Mouse (Mus musculus): Measurements from ENCODE around the gene Tectb. TPM values are rescaled to one million over a fixed set of nuclear protein-coding genes. Genes with fewer than 3 reads are reported as not detected.
"Not testable (repeated sequence)": the region's sequence is repeated elsewhere in the genome, so short reads cannot be mapped to it uniquely, and the experiment has no call there.

Gene Tectb
- total and polyA plus RNA-seq, 3 experiments: 0.11 TPM; not detected in 2

DNA sequence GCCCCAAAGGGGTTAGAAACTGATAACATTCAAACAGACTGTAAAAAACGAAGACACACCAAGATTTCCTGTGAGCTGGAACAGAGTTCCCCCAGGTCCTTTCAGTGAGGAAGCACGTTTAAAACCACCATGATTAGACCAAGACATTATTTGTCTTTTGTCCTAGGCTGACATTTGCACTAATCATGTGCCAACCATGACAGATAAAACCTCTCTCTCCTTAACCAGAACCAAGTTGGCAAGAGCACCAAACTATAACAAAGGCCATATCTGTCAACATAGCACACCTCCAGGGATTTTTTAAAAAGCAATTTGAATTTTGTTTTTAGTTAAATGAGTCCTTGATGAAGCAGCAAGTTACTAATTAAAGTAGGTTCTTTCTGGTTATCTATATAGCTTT, 12.8 kb upstream of the Tectb start:
- TF ChIP-seq TAL1 (conservative IDR thresholded peaks at IDR 0.05; ENCODE audit: low read depth, low read length) (no peak), GATA1 (IDR thresholded peaks at IDR 0.05; ENCODE audit: borderline replicate concordance, low read length) (no peak), POLR2AphosphoS5 (IDR thresholded peaks at IDR 0.05; ENCODE audit: insufficient replicate concordance, low read depth, low read length) (no peak), CTCF (IDR thresholded peaks at IDR 0.05; ENCODE audit: low read depth, low read length) (no peak), GATA2 (IDR thresholded peaks at IDR 0.05; ENCODE audit: borderline replicate concordance, low read depth, low read length) (no peak)
- Histone ChIP-seq H3K27me3 (ENCODE audit: insufficient read depth, low read length) (peaks cover 3% of the 10 kb centered on the region; the same call in 1 of the 2 replicates), H3K9me3 (replicated peaks) (peaks cover 3% of the 10 kb centered on the region; the same call in 1 of the 2 replicates), H3K36me3 (replicated peaks) (no peaks in the 10 kb centered on the region), H3K4me1 (ENCODE audit: insufficient read depth, low read depth, low read length) (no peaks in the 10 kb centered on the region), H3K4me3 (ENCODE audit: low read depth, low read length) (no peak overlapping the region)
- no peak for DNase-seq (ENCODE audit: low spot score)
- ATAC-seq (ENCODE audit: extremely low read depth, insufficient number of reproducible peaks, low FRiP score, poor library complexity, severe bottlenecking): no peak

DNA sequence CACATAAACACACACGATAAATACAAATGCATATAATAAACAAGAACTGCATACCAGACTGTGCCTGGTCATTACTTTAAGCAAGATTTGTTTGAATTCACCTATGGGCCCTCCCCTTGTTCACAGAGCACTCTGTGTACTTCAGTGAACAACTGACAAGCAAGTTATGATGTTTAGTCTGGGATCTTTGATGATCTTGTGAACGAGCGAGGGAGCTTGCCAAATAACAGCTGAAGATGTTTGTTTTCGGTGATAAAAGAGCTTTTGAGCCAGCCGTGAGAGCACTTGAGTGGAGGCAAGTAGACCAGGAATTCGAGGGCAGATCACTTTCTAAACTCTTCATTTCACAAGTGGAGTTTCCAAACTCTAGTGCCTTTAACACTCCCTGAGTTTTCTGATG, 12.2 kb upstream of the Tectb start:
- no peak for TF ChIP-seq TAL1 (conservative IDR thresholded peaks at IDR 0.05; ENCODE audit: low read depth, low read length)
- no peak for TF ChIP-seq GATA2 (IDR thresholded peaks at IDR 0.05; ENCODE audit: borderline replicate concordance, low read depth, low read length)
- TF ChIP-seq POLR2AphosphoS5 (IDR thresholded peaks at IDR 0.05; ENCODE audit: insufficient replicate concordance, low read depth, low read length): no peak
- no peak for TF ChIP-seq CTCF (IDR thresholded peaks at IDR 0.05; ENCODE audit: low read depth, low read length)
- no peak for TF ChIP-seq GATA1 (IDR thresholded peaks at IDR 0.05; ENCODE audit: borderline replicate concordance, low read length)
- H3K36me3 ChIP-seq (replicated peaks): no peaks in the 10 kb centered on the region
- no peak for DNase-seq (ENCODE audit: low spot score)
- H3K4me3 ChIP-seq (ENCODE audit: low read depth, low read length): no peak overlapping the region
- no peaks in the 10 kb centered on the region for H3K4me1 ChIP-seq (ENCODE audit: insufficient read depth, low read depth, low read length)
- H3K27me3 ChIP-seq (ENCODE audit: insufficient read depth, low read length): peaks cover 3% of the 10 kb centered on the region; the same call in 1 of the 2 replicates
- peaks cover 3% of the 10 kb centered on the region; the same call in 1 of the 2 replicates for H3K9me3 ChIP-seq (replicated peaks)
- ATAC-seq (ENCODE audit: extremely low read depth, insufficient number of reproducible peaks, low FRiP score, poor library complexity, severe bottlenecking): no peak

DNA sequence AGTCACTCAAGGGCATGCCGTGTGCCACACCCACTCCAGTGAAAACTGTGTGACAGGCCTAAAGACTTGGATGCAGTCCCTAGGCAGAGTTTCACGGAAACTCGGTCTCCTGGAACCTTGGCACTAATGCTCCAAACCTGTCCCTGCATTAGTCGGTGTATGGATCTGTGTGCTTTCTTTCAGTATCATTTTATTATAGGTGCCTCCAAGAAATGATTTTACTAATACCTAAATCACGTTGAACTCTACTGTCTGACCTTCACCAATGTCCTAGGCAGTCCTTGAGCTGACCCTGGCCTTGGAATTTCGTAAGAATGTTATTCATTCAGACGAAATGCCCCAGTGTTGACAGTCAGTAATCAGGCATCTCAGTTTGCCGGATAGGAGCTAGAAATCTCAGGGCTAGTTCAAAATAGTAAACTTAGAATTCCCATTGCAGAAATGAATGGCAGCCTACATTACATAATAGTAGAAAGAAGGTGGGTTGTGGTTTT, 11.2 kb upstream of the Tectb start:
- not testable (repeated sequence) for H3K9me3 ChIP-seq (replicated peaks); ATAC-seq (ENCODE audit: extremely low read depth, insufficient number of reproducible peaks, low FRiP score, poor library complexity, severe bottlenecking); H3K4me1 ChIP-seq (ENCODE audit: insufficient read depth, low read depth, low read length); H3K27me3 ChIP-seq (ENCODE audit: insufficient read depth, low read length); H3K36me3 ChIP-seq (replicated peaks); H3K4me3 ChIP-seq (ENCODE audit: low read depth, low read length); DNase-seq (ENCODE audit: low spot score)

DNA sequence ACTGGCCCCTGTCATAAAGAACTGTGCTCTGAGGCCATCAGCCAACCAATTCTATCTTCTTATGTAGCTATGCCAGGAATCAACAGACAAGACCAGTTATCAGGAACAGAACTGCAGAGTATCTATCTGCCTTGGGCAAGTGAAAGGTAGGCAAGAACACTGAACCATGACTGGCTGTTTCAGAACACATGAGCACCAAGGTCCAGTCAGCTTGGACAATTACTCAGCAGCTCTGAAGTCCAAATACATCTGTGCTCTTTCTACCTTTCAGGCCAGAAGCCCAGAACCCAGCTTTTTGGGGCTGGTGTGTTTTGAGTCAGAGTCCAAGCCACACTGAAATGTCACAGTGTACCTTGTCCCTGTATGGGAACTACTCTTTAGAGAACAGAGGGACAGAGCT, 10.1 kb upstream of the Tectb start:
- H3K4me1 ChIP-seq (ENCODE audit: insufficient read depth, low read depth, low read length): no peaks in the 10 kb centered on the region
- TF ChIP-seq CTCF (IDR thresholded peaks at IDR 0.05; ENCODE audit: low read depth, low read length): no peak
- no peak for TF ChIP-seq GATA2 (IDR thresholded peaks at IDR 0.05; ENCODE audit: borderline replicate concordance, low read depth, low read length)
- DNase-seq (ENCODE audit: low spot score) (no peak), ATAC-seq (ENCODE audit: extremely low read depth, insufficient number of reproducible peaks, low FRiP score, poor library complexity, severe bottlenecking) (no peak)
- no peaks in the 10 kb centered on the region; the same call in 1 of the 2 replicates for H3K27me3 ChIP-seq (ENCODE audit: insufficient read depth, low read length)
- no peak overlapping the region for H3K4me3 ChIP-seq (ENCODE audit: low read depth, low read length)
- peaks cover 3% of the 10 kb centered on the region; the same call in 1 of the 2 replicates for H3K9me3 ChIP-seq (replicated peaks)
- no peaks in the 10 kb centered on the region for H3K36me3 ChIP-seq (replicated peaks)

DNA sequence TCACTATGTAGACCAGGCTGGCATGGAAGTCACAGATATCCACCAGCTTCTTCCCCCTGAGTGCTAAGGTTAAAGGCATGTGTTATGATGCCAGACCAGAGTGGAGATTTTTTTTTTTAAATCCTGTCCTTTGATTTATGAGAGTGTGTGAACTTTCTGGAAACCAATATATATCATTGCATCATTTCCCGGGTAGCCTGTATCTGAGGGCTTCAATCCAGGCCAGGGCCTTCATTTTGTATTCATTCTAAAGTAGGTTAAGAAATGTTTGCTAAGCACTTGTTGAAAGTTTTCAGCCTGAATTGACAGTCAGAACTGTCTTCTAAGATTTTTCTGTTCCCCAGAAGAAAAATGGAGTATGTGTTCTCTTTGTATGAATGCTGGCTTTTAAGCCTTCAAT, 8.9 kb upstream of the Tectb start:
- H3K4me3 ChIP-seq (ENCODE audit: low read depth, low read length): no peak overlapping the region
- H3K36me3 ChIP-seq (replicated peaks): no peaks in the 10 kb centered on the region
- H3K4me1 ChIP-seq (ENCODE audit: insufficient read depth, low read depth, low read length): no peaks in the 10 kb centered on the region
- H3K27me3 ChIP-seq (ENCODE audit: insufficient read depth, low read length): peaks cover 5% of the 10 kb centered on the region; the same call in 1 of the 2 replicates
- ATAC-seq (ENCODE audit: extremely low read depth, insufficient number of reproducible peaks, low FRiP score, poor library complexity, severe bottlenecking) (no peak), DNase-seq (ENCODE audit: low spot score) (no peak)
- no peak for TF ChIP-seq POLR2AphosphoS5 (IDR thresholded peaks at IDR 0.05; ENCODE audit: insufficient replicate concordance, low read depth, low read length)
- TF ChIP-seq TAL1 (conservative IDR thresholded peaks at IDR 0.05; ENCODE audit: low read depth, low read length): no peak
- TF ChIP-seq GATA1 (IDR thresholded peaks at IDR 0.05; ENCODE audit: borderline replicate concordance, low read length): no peak
- H3K9me3 ChIP-seq (replicated peaks): peaks cover 3% of the 10 kb centered on the region; the same call in 1 of the 2 replicates

DNA sequence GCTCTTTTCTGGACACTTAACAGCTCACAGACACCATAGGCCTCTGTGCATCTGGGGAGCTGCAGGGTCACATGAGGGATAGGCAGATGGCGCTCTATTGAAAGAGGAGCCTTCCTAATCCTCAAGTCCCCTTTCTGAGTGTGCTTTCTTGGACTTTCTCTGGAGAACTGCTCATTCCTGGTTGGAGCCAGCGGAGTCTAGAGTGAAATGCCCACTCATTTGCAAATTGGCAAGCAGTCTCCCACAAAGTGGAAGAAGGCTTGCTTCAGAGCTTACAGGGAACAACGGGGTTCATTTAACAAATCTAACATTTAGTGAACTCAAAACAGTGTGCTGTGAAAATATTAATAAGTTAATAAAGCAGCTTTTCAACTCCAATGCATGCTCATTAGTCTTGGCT, 3.4 kb upstream of the Tectb start:
- no peak overlapping the region for H3K4me3 ChIP-seq (ENCODE audit: low read depth, low read length)
- no peaks in the 10 kb centered on the region for H3K4me1 ChIP-seq (ENCODE audit: insufficient read depth, low read depth, low read length)
- DNase-seq (ENCODE audit: low spot score): no peak
- no peaks in the 10 kb centered on the region for H3K9me3 ChIP-seq (replicated peaks)
- H3K36me3 ChIP-seq (replicated peaks): no peaks in the 10 kb centered on the region
- H3K27me3 ChIP-seq (ENCODE audit: insufficient read depth, low read length): peaks cover 11% of the 10 kb centered on the region; the same call in 1 of the 2 replicates
- no peak for ATAC-seq (ENCODE audit: extremely low read depth, insufficient number of reproducible peaks, low FRiP score, poor library complexity, severe bottlenecking)
- TF ChIP-seq GATA1 (IDR thresholded peaks at IDR 0.05; ENCODE audit: borderline replicate concordance, low read length) (no peak), TAL1 (conservative IDR thresholded peaks at IDR 0.05; ENCODE audit: low read depth, low read length) (no peak), GATA2 (IDR thresholded peaks at IDR 0.05; ENCODE audit: borderline replicate concordance, low read depth, low read length) (no peak), POLR2AphosphoS5 (IDR thresholded peaks at IDR 0.05; ENCODE audit: insufficient replicate concordance, low read depth, low read length) (no peak), CTCF (IDR thresholded peaks at IDR 0.05; ENCODE audit: low read depth, low read length) (no peak)

DNA sequence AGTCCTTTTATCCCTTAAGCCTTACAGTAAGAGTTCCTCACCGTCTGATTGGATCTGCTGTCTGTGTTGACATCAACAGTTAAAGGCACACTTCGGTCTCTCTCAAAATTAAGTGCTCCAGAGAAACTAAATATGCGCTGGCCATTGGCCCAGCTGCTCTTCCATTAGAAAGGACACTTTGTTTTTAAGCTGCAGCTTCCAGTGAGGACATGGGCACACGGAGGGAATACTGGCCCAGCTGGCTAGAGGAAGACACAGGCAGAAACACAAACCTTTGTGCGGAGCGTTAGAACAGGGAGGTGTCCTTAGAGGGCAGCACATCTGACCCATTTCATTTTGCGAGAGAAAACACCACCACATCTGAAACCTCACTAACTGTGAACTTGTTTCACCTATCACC, 3.9 kb downstream of the Tectb start:
- no peak overlapping the region for H3K4me3 ChIP-seq (ENCODE audit: low read depth, low read length)
- DNase-seq (ENCODE audit: low spot score): no peak
- peaks cover 6% of the 10 kb centered on the region for H3K27me3 ChIP-seq (ENCODE audit: insufficient read depth, low read length)
- no peak for ATAC-seq (ENCODE audit: extremely low read depth, insufficient number of reproducible peaks, low FRiP score, poor library complexity, severe bottlenecking)
- TF ChIP-seq CTCF (IDR thresholded peaks at IDR 0.05; ENCODE audit: low read depth, low read length): no peak
- no peak for TF ChIP-seq TAL1 (conservative IDR thresholded peaks at IDR 0.05; ENCODE audit: low read depth, low read length)
- TF ChIP-seq GATA1 (IDR thresholded peaks at IDR 0.05; ENCODE audit: borderline replicate concordance, low read length): no peak
- TF ChIP-seq POLR2AphosphoS5 (IDR thresholded peaks at IDR 0.05; ENCODE audit: insufficient replicate concordance, low read depth, low read length): no peak
- no peak for TF ChIP-seq GATA2 (IDR thresholded peaks at IDR 0.05; ENCODE audit: borderline replicate concordance, low read depth, low read length)
- H3K36me3 ChIP-seq (replicated peaks): no peaks in the 10 kb centered on the region
- no peaks in the 10 kb centered on the region for H3K4me1 ChIP-seq (ENCODE audit: insufficient read depth, low read depth, low read length)
- no peaks in the 10 kb centered on the region for H3K9me3 ChIP-seq (replicated peaks)

Measured in G1E (cell line).